Mouse (Mus musculus): ENCODE measurements at regions not wholly inside any gene's neighbourhood (a gene's known extent, or its start where the extent isn't known, plus 50 kb on each side); places are given as distances from the start of the nearest gene placed in this dataset.

DNA sequence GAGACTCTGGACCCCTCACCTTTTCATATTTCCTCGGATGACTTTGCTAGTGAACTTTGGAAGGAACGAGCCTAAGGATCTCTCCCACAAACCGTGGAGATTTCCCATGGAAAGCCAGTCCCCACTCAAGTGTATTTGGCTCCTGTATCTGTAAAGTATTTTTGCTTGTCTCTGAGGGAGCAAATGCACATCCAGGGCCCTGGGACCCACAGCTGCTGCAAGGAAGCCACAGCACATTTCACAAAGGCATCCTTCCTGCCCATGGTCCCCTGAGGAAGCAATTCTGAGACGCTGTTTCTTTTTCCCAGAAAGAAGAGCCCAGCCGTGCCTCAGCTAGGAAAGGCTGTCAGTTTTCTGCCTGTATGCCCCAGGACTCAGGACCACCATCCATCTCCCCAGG lies 71.7 kb upstream of the S1pr3 start:
- no peak for DNase-seq (ENCODE audit: low spot score)

- no peak for DNase-seq (ENCODE audit: low spot score)
Measured at GRCm38 (mm10) chr13:51337931-51338330, 70.5 kb upstream of the S1pr3 start.

DNA sequence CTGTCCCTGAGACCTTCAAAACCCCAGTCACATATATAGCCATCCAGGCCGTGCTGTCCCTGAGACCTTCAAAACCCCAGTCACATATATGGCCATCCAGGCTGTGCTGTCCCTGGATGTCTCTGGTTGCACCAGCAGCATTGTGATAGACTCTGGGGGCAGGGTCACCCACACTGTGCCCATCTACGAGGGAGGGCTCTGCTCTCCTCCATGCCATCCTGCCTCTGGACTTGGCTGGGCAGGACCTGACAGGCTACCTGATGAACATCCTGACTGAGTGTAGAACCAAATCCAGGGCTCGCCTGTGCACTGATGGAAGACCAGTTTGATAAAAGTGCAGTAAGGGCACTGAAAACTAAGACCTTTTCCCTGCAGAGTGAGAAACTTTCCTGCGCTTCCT lies 63.1 kb upstream of the S1pr3 start:
- no peak for DNase-seq (ENCODE audit: low spot score)

DNA sequence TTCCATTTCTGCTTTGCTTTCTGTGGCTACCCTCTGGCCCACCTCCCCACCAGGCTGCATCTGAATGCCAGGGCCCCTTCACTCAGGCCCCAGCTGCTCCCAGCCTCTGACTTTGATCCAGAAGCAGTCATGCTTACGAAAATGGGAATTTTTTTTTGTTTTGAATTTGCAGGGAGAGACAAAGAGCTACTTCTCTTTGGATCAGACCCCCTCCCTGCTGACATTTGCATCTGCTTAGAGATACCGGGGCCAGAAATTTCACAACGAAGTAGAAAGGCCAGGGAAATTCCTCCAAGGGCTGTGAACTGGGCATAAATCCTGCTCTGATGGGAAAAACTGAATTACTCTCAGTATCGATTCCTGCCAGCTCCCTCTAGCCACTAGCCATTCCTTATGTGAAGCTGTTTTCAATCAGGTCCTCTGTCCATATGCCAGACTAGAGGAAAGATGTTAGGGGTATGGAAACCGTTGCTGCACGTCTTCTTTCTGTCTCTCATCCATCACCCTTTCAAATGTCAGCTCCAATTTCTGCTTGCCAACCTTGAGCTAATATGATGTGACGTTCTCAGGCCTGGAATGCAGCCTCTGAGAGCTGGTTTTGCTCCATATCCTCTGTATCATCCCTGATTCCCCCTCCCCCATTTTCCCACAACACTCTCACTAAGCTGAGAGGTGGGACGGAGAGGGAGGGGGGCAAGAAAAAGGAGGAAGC lies 62.4 kb upstream of the S1pr3 start:
- no peak for DNase-seq (ENCODE audit: low spot score)

DNA sequence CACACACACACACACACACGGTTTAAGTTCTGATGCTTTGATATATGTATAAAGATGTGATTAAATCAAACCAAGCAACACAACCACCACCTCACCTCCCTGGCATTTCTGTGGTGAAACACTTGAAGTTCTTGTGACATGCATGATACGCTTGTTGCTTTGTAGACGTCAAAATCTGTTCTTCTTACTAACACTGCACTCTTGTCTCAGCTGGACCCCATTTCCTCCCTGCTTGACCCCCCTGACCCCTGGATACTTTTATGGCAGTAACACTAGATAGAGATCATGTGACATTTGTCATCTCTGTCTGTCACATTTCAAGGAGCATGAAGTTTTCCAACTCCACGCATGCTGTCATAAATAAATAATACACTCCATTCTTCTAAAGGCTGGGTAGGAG lies 59.7 kb upstream of the S1pr3 start:
- no peak for DNase-seq (ENCODE audit: low spot score)

GRCm38 (mm10) chr13:51349818-51350551 lies 58.5 kb upstream of the S1pr3 start:
- no peak for DNase-seq (ENCODE audit: low spot score)

DNA sequence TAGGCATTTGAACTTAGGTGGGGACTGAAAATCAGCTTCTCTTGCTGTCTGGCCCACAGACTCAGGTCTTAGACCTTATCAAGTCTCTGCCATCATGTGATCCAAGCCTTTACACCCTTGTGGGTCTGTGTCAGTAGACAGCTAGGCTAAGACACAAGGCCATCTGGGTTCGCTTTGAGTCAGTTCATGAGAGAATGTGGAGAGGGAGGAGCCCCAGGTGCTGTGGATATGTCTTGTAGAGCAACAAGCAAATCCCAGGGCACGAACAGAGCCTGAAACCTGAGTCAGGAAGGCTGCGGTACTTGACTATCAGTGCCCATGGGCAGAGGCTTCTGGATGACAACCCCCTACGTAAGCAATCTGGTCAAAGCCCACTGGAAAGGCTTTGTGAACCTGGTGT lies 55.6 kb upstream of the S1pr3 start:
- DNase-seq (ENCODE audit: low spot score), result no peak

DNA sequence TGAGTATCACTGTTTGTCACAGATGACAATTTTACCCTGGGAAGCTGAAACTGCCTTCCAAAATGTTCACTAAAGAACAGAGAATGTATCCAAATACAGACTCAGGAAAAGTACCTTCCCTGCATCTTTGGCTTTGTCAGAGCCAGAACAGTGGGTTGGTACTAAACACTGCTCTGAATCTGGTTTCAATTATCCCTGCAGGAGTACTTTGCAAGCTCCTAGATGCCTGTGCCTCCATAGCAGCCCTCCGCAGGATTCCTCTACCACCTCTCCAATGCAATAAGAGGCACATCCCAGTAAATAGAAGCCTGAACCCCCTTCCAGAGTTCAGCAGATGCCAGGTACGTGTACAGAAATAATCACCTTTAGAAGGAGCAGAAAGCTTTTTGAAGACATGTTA lies 52.9 kb upstream of the S1pr3 start:
- no peak for DNase-seq (ENCODE audit: low spot score)
